Mouse (Mus musculus) heart, embryonic 16.5 days (tissue): Measurements from ENCODE around the gene Shq1. TPM values are rescaled to one million over a fixed set of nuclear protein-coding genes. Genes with fewer than 3 reads are reported as not detected.

Experiments
- ATAC-seq: fragments of 200-750 bp; cut with Nextera tagmentation; replicated peaks from 2 replicates; pipeline ENCODE4 v1.8.0; 2017; ENCODE audit warnings: moderate number of reproducible peaks; ENCODE audit not compliant: insufficient read depth, low FRiP score; ENCODE audit errors: extremely low read depth
- H3K27ac ChIP-seq: fragments of 300-500 bp; sonication (generic); 2 replicates; pipeline ENCODE4 v1.5.1; 2014; ENCODE audit warnings: mild to moderate bottlenecking, low read length, control low read depth, moderate library complexity
- H3K27me3 ChIP-seq: fragments of 300-500 bp; sonication (generic); 2 replicates; pipeline ENCODE4 v1.6.1; 2014; ENCODE audit warnings: low read length, mixed read lengths; ENCODE audit not compliant: control insufficient read depth, insufficient read depth
- H3K36me3 ChIP-seq: fragments of 300-500 bp; sonication (generic); 2 replicates; pipeline ENCODE4 v1.6.1; 2014; ENCODE audit not compliant: control insufficient read depth, insufficient read depth
- H3K4me1 ChIP-seq: fragments of 300-500 bp; sonication (generic); 2 replicates; pipeline ENCODE4 v1.6.1; 2014; ENCODE audit warnings: low read length, mixed read lengths; ENCODE audit not compliant: control insufficient read depth, insufficient read depth
- H3K4me2 ChIP-seq: fragments of 300-500 bp; sonication (generic); 2 replicates; pipeline ENCODE4 v1.6.1; 2014; ENCODE audit warnings: low read depth, mild to moderate bottlenecking, control low read depth, low read length
- H3K4me3 ChIP-seq: fragments of 300-500 bp; sonication (generic); 2 replicates; pipeline ENCODE4 v1.5.1; 2014; ENCODE audit warnings: mild to moderate bottlenecking, control low read depth, low read length
- H3K9ac ChIP-seq: fragments of 300-500 bp; sonication (generic); 2 replicates; pipeline ENCODE4 v1.6.1; 2014; ENCODE audit warnings: low read length, control low read depth
- H3K9me3 ChIP-seq: fragments of 300-500 bp; sonication (generic); replicated peaks from 2 replicates; pipeline ENCODE4 v1.6.1; 2016; ENCODE audit warnings: low read length; ENCODE audit not compliant: control insufficient read depth
- WGBS: fragments of 180-500 bp; shearing (Covaris S2); extraction: QIAGEN DNeasy Blood & Tissue Kit; methylation state at CpG from one replicate; pipeline ENCODE4 v1.1.7; 2014; 5-methylcytosine and 5-hydroxymethylcytosine counted together
- polyA plus RNA-seq: library from polyadenylated mRNA; unstranded; fragments of >200 nt; fragmentation: Nextera tagmentation; extraction: Ambion mirVana; gene quantifications from 2 replicates; pipeline ENCODE4 v1.2.1, GENCODE M21; 2015

Gene Shq1
- polyA plus RNA-seq, 1 experiment from 2014 or later, result 10.4 TPM

DNA sequence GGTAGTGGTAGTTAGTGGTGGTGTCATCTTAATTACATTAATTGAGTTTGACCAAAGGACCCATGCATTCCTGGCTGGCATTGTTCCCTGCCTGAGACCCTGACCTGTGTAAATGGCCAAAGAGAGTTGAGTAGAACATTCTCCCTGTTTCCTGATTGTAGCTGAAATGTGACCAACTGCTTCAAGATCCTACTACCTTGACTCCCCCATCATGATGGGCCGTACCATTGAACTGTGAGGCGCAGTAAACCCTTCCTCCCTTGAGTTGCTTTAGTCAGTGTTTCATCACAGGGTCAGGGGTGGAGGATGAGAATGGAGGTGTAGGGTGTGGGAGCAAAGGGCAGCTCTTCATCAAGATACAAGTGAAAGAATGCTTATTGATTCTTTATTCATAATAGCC lies 7.7 kb upstream of the Shq1 start:
- Histone ChIP-seq H3K4me1 (no peaks in the 10 kb centered on the region), H3K36me3 (no peaks in the 10 kb centered on the region), H3K27ac (no peak overlapping the region), H3K4me3 (no peak overlapping the region), H3K9ac (no peak overlapping the region), H3K4me2 (no peak overlapping the region), H3K27me3 (no peaks in the 10 kb centered on the region), H3K9me3 (no peaks in the 10 kb centered on the region)
- ATAC-seq, result no peak
- WGBS, result 78% methylated on average over 2 of the region's 2 CpGs

DNA sequence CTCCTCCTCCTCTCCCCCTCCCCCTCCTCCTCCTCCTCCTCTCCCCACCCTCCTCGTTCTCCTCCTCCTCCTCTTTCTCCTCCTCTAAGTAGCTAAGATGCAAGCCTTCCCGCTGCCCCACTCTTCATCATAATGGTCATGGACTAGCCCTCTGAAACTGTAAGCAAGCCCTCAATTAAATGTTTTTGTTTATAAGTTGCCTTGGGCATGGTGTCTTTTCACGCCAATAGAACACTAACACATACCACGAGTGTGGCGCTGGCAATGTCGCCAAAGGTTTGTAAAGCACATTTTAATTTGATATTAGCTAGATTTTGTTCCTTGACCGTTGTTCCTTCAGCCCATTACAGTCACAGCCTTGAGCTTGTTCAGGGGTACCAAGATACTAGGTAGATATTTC lies 5.5 kb upstream of the Shq1 start:
- ATAC-seq, result no peak
- no peak overlapping the region for H3K4me3 ChIP-seq
- H3K9ac ChIP-seq, result no peak overlapping the region
- H3K9me3 ChIP-seq, result no peaks in the 10 kb centered on the region
- H3K4me2 ChIP-seq, result no peak overlapping the region
- WGBS, result 87% methylated on average over 6 of the region's 7 CpGs
- H3K36me3 ChIP-seq, result no peaks in the 10 kb centered on the region
- H3K4me1 ChIP-seq, result peaks cover 2% of the 10 kb centered on the region; the same call in 1 of the 2 replicates
- no peak overlapping the region for H3K27ac ChIP-seq
- H3K27me3 ChIP-seq, result no peaks in the 10 kb centered on the region

DNA sequence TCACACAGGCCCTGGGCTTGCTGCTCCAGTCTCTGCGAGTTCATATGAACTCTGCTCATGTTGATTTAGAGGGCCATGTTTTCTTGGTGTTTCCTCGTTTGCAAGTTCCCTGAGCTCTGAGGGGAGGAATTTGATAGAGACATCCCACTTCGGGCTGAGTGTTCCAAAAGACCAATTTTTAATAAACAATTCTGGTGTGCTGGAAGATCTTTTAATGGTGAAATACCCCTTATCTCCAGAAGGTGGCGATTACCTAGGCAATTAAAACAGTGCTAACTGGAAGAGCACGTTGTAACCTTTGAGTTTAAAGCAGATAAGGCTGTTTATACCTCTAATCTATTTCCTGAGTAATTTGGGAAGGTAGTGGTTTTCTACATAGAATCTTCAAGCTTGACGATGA lies 4.0 kb upstream of the Shq1 start:
- Histone ChIP-seq H3K36me3 (no peaks in the 10 kb centered on the region), H3K9ac (no peak overlapping the region), H3K4me1 (peaks cover 7% of the 10 kb centered on the region), H3K27ac (no peak overlapping the region), H3K4me3 (no peak overlapping the region), H3K9me3 (no peaks in the 10 kb centered on the region), H3K27me3 (no peaks in the 10 kb centered on the region), H3K4me2 (no peak overlapping the region)
- ATAC-seq, result no peak
- WGBS, result 19% methylated on average over 6 of the region's 6 CpGs

DNA sequence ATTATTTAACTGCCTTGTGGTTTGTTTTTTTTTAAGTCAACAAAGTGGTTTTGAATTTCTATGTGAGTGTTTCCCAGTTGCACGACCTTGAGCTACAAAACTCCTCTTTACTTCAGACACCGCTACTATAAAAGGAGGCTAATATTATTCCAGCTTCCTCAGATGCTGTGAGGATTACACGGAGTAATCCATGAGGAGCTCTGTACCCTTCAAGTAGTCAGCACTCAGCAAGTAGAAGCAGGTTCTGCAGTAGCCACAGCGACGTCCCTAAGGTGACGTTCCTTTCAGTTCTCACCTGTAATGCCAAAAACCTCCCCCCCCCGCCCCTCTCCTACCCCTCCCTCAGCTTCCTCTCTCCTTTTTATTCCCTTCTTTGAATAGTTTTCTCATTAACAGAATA lies 444 bp upstream of the Shq1 start:
- Histone ChIP-seq H3K27me3 (no peaks in the 10 kb centered on the region), H3K36me3 (no peaks in the 10 kb centered on the region), H3K4me2 (peak overlapping the region; percentile 95), H3K9me3 (no peaks in the 10 kb centered on the region), H3K27ac (no peak overlapping the region), H3K9ac (no peak overlapping the region; the same call in 1 of the 2 replicates), H3K4me1 (peaks cover 7% of the 10 kb centered on the region), H3K4me3 (peak overlapping the region; percentile 98)
- no peak for ATAC-seq
- WGBS, result 6% methylated on average over 7 of the region's 7 CpGs

DNA sequence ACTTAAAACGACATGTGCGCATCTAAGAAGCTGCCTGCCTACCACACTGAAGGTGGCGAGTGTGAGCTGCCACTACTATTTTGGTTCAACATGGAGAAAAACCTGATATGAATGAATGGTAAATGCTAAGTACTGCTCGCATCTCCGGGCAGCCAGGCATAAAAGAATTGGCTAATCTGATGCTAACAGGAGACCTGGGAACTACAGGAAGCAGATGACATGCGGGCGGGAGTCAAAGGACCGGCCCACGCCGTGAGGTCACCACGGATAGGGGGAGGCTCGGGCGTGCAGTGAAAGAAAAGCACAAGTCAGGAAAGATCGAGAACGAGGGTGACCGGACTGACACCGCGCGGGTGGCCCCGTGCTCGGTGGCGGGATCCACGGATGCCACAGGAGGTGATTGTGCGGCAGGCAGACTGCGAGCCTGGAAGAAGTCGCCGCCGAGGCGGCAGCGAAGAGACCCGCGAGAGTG lies 551 bp downstream of the Shq1 start:
- Histone ChIP-seq H3K4me3 (peak overlapping the region; percentile 98), H3K9ac (peak overlapping the region; percentile 86), H3K9me3 (no peaks in the 10 kb centered on the region), H3K27ac (peak overlapping the region; percentile 59), H3K4me1 (peaks cover 7% of the 10 kb centered on the region), H3K4me2 (peak overlapping the region; percentile 95), H3K27me3 (no peaks in the 10 kb centered on the region), H3K36me3 (no peaks in the 10 kb centered on the region)
- WGBS, result under 1% methylated on average over 32 of the region's 32 CpGs
- ATAC-seq, result peak; percentile 45

DNA sequence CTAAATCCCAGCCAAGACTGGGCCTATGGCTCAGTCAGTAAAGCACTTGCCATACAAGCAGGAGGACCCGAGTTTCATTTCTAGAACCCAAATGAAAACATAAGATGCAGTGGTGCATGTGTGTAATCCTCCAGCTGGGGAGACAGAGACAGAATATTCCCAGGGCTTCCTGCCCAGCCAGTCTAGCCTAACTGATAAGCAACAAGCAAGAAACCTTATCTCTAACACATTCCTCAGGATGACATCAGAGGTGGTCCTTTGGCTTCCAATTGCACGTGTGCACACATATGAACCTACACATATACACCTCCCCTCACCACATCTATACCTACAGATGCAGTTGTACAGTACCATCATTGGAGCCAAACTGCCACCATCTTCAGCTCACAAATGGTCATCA lies 2.1 kb downstream of the Shq1 start:
- Histone ChIP-seq H3K9ac (no peak overlapping the region), H3K27me3 (no peaks in the 10 kb centered on the region), H3K27ac (no peak overlapping the region), H3K36me3 (peaks cover 10% of the 10 kb centered on the region), H3K4me3 (no peak overlapping the region), H3K9me3 (no peaks in the 10 kb centered on the region), H3K4me2 (no peak overlapping the region), H3K4me1 (peaks cover 7% of the 10 kb centered on the region)
- no peak for ATAC-seq
- WGBS, result 29% methylated on average over 2 of the region's 2 CpGs

DNA sequence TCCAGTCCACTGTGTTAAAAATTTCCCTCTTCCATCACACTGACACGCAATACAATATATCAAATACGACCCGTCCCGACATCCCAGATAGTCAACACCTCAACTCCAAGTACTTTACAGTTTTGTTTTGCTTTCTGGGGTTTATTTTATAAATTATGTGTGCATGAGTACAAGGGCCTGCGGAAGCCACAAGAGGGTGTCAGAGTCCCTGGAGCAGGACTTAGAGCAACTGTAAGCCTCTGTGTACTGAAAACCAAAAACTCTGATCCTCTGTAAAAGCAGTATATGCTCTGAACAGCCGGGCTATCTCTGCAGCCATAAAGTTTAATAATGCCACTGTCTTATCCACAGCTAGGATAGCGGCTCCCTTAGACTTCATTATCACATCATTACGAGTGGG lies 3.3 kb downstream of the Shq1 start:
- 89% methylated on average over 8 of the region's 8 CpGs for WGBS

DNA sequence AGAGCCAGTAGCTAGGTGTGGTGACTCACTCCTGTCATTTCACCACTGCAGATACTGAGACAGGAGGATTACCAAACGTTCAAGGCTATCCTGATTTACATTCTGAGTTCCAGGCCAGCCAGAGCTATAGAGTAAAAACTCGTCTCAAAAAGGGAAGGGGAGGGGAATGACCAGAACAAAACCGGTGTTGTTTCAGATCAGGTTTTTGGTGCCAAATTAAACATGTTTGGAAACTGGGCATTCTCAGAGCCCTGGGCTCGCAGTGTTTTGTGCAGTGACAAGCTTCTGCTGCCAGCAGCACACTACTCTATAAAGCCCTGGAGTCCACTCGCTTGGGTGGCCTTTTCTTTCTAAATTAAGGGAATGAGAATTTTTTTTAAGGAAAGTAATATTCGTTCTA lies 8.7 kb downstream of the Shq1 start:
- WGBS, result 61% methylated on average over 6 of the region's 6 CpGs
- no peak overlapping the region for H3K4me2 ChIP-seq
- no peaks in the 10 kb centered on the region for H3K9me3 ChIP-seq
- H3K27ac ChIP-seq, result no peak overlapping the region
- no peak overlapping the region for H3K4me3 ChIP-seq
- ATAC-seq, result no peak; the same call in 1 of the 2 replicates
- H3K9ac ChIP-seq, result no peak overlapping the region
- H3K4me1 ChIP-seq, result no peaks in the 10 kb centered on the region
- H3K27me3 ChIP-seq, result no peaks in the 10 kb centered on the region
- peaks cover 12% of the 10 kb centered on the region for H3K36me3 ChIP-seq

More for the DNA sequence above, 3.3 kb downstream of the Shq1 start:
- Histone ChIP-seq H3K4me1 (peaks cover 7% of the 10 kb centered on the region), H3K4me3 (no peak overlapping the region), H3K36me3 (peaks cover 12% of the 10 kb centered on the region), H3K4me2 (no peak overlapping the region), H3K27me3 (no peaks in the 10 kb centered on the region), H3K9ac (no peak overlapping the region), H3K27ac (no peak overlapping the region), H3K9me3 (no peaks in the 10 kb centered on the region)
- no peak for ATAC-seq

DNA sequence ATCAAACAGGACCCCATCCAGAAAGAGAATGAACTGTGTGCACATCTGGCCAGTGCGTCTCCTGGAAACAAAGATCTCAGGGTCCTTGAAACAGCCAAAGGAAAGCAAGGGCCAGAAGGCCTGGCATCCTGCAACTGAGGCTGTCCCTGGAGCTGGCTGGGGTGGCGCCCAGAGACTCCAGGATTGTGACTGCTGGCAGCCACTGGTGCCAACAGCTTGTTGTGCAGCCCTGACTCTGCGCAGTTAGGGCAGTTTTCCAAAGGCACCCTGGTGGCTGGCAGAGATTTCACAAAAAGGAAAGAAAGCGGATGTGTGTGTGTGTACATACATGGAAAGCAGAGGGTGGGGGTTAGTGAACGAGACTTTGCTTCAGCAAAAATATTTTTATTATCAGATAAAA lies 10.6 kb downstream of the Shq1 start:
- Histone ChIP-seq H3K27ac (no peak overlapping the region), H3K9ac (no peak overlapping the region), H3K4me3 (no peak overlapping the region), H3K36me3 (peaks cover 12% of the 10 kb centered on the region), H3K4me2 (no peak overlapping the region), H3K9me3 (no peaks in the 10 kb centered on the region), H3K4me1 (no peaks in the 10 kb centered on the region), H3K27me3 (no peaks in the 10 kb centered on the region)
- WGBS, result 75% methylated on average over 5 of the region's 5 CpGs
- peak; percentile 49; the same call in 1 of the 2 replicates for ATAC-seq
